Mouse (Mus musculus): Measurements from ENCODE around the gene Mtch1.

Gene Mtch1

DNA sequence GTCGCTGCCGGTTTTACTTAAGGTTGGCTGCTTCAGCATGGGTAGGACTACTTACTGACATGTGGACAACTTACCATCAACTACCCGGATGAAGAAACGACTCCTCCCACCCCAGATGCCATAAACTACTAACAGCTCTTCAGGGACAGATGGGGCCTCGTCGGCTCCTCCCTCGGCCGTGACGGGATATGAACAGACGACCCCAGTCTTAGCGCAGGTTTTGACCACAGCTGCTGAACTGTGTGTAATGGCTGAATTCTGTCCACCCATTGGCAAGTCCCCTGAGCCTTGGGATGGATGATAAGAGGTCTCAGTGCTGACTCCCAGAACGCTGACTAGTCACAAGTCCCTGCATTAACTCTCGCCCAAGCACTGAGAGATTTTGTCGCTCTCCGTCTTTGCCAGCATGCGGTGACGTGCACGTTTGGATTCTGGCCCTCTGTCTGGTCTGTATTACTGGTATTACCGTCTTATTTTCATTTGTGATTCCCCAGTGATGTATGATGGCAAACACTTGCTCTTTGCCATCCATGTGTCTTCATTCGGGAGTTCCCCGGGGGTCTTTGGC, 37.6 kb downstream of the Mtch1 start:
- DNase-seq (ENCODE audit: low read depth, low spot score): no peak

GRCm38 (mm10) chr17:29305871-29306270, 41.9 kb downstream of the Mtch1 start:
- no peak for DNase-seq (ENCODE audit: low read depth, low spot score)

GRCm38 (mm10) chr17:29305058-29305806, 42.5 kb downstream of the Mtch1 start:
- DNase-seq (ENCODE audit: low read depth, low spot score): no peak

GRCm38 (mm10) chr17:29304376-29305057, 43.2 kb downstream of the Mtch1 start:
- DNase-seq (ENCODE audit: low read depth, low spot score): peak; percentile 69

DNA sequence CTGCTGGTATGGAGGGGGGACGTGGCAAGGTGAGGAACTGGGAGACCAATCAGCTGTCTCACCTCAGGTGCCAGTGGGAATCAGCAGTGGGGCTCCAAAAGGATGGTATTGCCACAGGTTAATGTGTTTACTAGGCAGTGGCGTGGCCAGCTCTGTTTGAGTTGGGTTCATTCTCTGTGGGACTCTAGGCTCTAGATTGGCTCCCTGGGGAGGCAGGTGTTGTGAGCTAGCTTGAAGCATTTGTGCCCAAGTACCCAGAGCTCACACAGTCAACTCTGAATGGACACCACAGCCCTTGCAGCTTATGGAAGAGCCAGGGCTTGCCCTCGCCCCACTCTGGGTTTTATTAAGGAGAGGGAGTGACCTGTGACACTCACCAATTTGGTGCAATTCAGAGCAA, 43.9 kb downstream of the Mtch1 start:
- DNase-seq (ENCODE audit: low read depth, low spot score): no peak

DNA sequence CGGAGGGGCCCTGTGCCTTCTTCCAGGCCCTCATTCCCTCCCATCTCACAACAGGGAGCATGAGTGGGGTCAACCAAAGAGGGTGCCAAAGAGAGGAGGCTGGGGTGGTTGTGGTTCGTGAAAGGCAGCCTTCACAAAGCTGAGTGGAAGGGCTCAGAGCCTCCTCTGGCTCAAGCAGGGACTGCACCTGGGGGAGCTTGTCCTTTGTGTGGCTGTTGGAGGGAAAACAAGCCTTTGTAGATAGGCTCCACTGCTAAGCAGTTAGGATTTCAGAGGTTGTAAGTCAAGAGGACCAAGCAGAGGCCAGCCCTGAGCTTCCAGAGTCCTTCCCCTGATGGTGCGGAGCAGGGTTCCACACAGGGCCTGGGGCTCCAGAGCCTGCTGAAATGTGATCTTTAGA, 44.6 kb downstream of the Mtch1 start:
- DNase-seq (ENCODE audit: low read depth, low spot score): no peak

- DNase-seq (ENCODE audit: low read depth, low spot score): no peak
Observed at GRCm38 (mm10) chr17:29302149-29302548, 45.6 kb downstream of the Mtch1 start.

DNA sequence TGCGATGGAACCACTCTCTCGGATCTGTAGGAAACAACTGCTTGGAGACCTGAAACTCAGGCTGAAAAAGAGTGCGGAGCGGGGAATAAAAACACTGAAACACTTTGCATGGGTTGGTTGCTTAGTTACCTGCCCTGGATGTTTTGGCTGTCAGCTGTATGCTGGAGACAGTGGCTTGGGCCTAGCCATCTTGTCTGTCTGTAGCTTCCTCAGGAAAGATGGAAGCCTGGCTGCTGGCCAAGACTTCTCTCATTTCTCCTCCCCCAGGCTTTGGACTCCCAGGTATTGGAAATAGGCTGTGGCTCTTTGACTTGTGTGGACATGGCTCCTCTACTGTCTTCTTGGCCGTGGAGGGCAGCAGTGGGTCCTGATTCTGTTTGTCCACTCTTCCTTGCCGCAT, 46.3 kb downstream of the Mtch1 start:
- no peak for DNase-seq (ENCODE audit: low read depth, low spot score)

- no peak for DNase-seq (ENCODE audit: low read depth, low spot score)
Observed at GRCm38 (mm10) chr17:29300926-29301325, 46.8 kb downstream of the Mtch1 start.

GRCm38 (mm10) chr17:29299282-29299681, 48.5 kb downstream of the Mtch1 start:
- DNase-seq (ENCODE audit: low read depth, low spot score): no peak

- DNase-seq (ENCODE audit: low read depth, low spot score): no peak
Observed at GRCm38 (mm10) chr17:29297813-29298212, 49.9 kb downstream of the Mtch1 start.

- DNase-seq (ENCODE audit: low read depth, low spot score): no peak
Observed at GRCm38 (mm10) chr17:29297321-29297720, 50.4 kb downstream of the Mtch1 start.

GRCm38 (mm10) chr17:29295835-29296234, 51.9 kb downstream of the Mtch1 start:
- no peak for DNase-seq (ENCODE audit: low read depth, low spot score)

DNA sequence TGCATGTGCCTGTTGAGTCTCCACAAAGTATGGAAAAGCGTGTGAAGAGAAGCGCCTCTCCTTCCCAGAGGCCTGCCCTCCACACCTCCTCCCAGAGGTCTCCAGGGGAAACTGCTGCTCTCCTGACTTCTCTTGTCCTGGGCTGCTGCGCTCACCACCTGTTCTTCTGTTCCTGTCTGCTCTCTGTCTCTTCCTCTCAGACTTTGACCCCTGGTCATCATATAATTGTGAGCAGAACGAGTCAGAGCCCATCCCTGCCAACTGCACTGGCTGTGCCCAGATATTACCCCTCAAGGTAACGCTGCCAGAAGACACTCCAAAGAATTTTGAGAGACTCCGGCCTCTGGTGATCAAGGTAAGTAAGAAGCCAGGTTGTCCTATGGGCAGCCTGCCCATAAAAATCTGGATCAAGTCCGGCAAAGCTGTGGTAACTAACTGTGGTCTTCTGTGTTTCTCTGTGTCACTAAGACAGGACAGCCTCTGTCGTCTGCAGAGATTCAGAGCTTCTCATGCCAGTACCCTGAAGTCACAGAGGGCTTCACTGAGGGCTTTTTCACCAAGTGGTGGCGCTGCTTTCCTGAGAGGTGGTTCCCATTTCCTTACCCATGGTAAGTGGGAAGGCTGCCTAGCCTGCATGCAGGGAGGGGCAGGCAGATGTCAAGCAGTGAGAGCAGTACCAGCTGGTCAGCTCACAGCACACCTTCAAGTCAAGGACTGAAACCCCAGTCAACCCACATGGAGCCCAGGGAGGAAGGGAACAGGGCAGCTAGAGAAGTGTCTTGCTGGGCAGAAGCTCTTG, 53.7 kb downstream of the Mtch1 start:
- DNase-seq (ENCODE audit: low read depth, low spot score): no peak

- DNase-seq (ENCODE audit: low read depth, low spot score): no peak
Observed at GRCm38 (mm10) chr17:29292996-29293395, 54.7 kb downstream of the Mtch1 start.

GRCm38 (mm10) chr17:29291793-29292192, 55.9 kb downstream of the Mtch1 start:
- no peak for DNase-seq (ENCODE audit: low read depth, low spot score)

DNA sequence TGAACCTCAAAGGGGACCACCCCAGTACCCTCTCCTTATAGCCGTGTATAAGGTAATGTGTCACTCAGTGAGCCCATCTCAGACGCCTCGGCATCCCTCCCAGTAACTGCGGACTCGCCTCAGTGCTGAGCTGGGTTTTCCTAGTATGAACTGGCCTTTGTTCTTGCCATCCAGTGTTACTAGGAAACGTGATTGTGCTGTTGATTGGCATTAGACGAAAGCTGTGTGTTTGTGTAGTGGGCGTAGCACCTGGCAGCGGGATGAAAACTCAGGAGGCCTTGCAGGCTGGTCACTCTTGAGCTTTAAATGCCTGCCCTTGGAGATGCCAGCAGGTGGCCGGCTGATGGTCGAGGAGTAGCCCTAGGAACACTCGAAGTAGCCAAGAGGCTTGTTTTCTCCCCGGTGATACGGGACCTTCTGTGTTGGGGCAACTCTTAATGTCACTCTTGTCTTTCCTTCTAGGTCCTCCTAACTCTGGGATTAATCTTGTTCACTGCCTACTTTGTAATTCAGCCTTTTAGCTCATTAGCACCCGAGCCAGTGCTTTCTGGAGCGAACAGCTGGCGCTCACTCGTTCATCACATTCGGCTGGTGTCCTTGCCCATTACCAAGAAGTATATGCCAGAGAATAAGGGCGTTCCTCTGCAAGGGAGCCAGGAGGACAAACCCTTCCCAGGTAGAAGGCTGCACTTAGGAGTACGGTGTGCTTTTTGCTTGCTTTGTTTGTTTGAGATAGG, 65.3 kb downstream of the Mtch1 start:
- DNase-seq (ENCODE audit: low read depth, low spot score): no peak

Data from skeletal muscle tissue, adult 2 months (tissue).